Mouse (Mus musculus) 3T3-L1 (cell line): ENCODE measurements around the gene Exoc4.

Experiments
- DNase-seq: peaks from one replicate; pipeline ENCODE4 v3.0.0-alpha.2; 2015; ENCODE audit warnings: low read depth, low spot score

Gene Exoc4

GRCm38 (mm10) chr6:33468480-33468879 lies 219.6 kb downstream of the Exoc4 start:
- no peak for DNase-seq

- no peak for DNase-seq
Measured at GRCm38 (mm10) chr6:33476134-33476533, 227.2 kb downstream of the Exoc4 start.

- no peak for DNase-seq
Measured at GRCm38 (mm10) chr6:33484568-33484967, 235.7 kb downstream of the Exoc4 start.

GRCm38 (mm10) chr6:33489788-33490187 lies 240.9 kb downstream of the Exoc4 start:
- no peak for DNase-seq

GRCm38 (mm10) chr6:33496141-33496855 lies 247.4 kb downstream of the Exoc4 start:
- DNase-seq, result no peak

GRCm38 (mm10) chr6:33497348-33497747 lies 248.5 kb downstream of the Exoc4 start:
- DNase-seq, result no peak

GRCm38 (mm10) chr6:33502388-33502787 lies 253.5 kb downstream of the Exoc4 start:
- peak; percentile 26 for DNase-seq

GRCm38 (mm10) chr6:33503381-33503780 lies 254.5 kb downstream of the Exoc4 start:
- peak; percentile 66 for DNase-seq

GRCm38 (mm10) chr6:33507134-33507533 lies 258.2 kb downstream of the Exoc4 start:
- DNase-seq, result no peak

- DNase-seq, result peak; percentile 72
Measured at GRCm38 (mm10) chr6:33515391-33515790, 266.5 kb downstream of the Exoc4 start.

- DNase-seq, result no peak
Measured at GRCm38 (mm10) chr6:33516798-33517197, 267.9 kb downstream of the Exoc4 start.

GRCm38 (mm10) chr6:33517890-33518410 lies 269.1 kb downstream of the Exoc4 start:
- no peak for DNase-seq

GRCm38 (mm10) chr6:33525695-33526366 lies 276.9 kb downstream of the Exoc4 start:
- no peak for DNase-seq

- DNase-seq, result no peak
Measured at GRCm38 (mm10) chr6:33540356-33540755, 291.5 kb downstream of the Exoc4 start.

- DNase-seq, result no peak
Measured at GRCm38 (mm10) chr6:33542712-33543111, 293.8 kb downstream of the Exoc4 start.

GRCm38 (mm10) chr6:33551934-33552333 lies 303.0 kb downstream of the Exoc4 start:
- DNase-seq, result no peak

GRCm38 (mm10) chr6:33560925-33561324 lies 312.0 kb downstream of the Exoc4 start:
- DNase-seq, result no peak

- no peak for DNase-seq
Measured at GRCm38 (mm10) chr6:33561911-33562310, 313.0 kb downstream of the Exoc4 start.

GRCm38 (mm10) chr6:33575947-33576346 lies 327.1 kb downstream of the Exoc4 start:
- DNase-seq, result no peak

GRCm38 (mm10) chr6:33608469-33608868 lies 359.6 kb downstream of the Exoc4 start:
- DNase-seq, result no peak

- DNase-seq, result no peak
Measured at GRCm38 (mm10) chr6:33613978-33614377, 365.1 kb downstream of the Exoc4 start.

- DNase-seq, result no peak
Measured at GRCm38 (mm10) chr6:33618590-33618989, 369.7 kb downstream of the Exoc4 start.

GRCm38 (mm10) chr6:33620701-33621100 lies 371.8 kb downstream of the Exoc4 start:
- no peak for DNase-seq
